Mouse (Mus musculus) adrenal gland, adult 2 months (tissue): ENCODE results near the gene Mdk. TPM values are rescaled to one million over a fixed set of nuclear protein-coding genes. Genes with fewer than 3 reads are reported as not detected.

Experiments used
- DNase-seq: peaks from one replicate; pipeline ENCODE4 v3.0.0; 2021
- microRNA-seq, 2 experiments: library from miRNA; unstranded; fragments of <30 nt; microRNA quantifications; one replicate each; pipeline ENCODE4 v1.2.0; 2021
- polyA plus RNA-seq: library from polyadenylated mRNA; depleted of rRNA; stranded (reverse); fragments of >200 nt; gene quantifications from 2 replicates; pipeline ENCODE4 v1.2.3, GENCODE M21; 2012; rRNA removed
- total RNA-seq, 2 experiments: library from RNA; stranded (reverse); gene quantifications; 2 replicates each; pipeline ENCODE4 v1.2.3; 2021

Gene Mdk
- total and polyA plus RNA-seq, 3 experiments, result 1.3 to 8.0 (median 6.0) TPM

GRCm38 (mm10) chr2:91913328-91914110 is 18.6 kb downstream of the Mdk start:
- no peak for DNase-seq

DNA sequence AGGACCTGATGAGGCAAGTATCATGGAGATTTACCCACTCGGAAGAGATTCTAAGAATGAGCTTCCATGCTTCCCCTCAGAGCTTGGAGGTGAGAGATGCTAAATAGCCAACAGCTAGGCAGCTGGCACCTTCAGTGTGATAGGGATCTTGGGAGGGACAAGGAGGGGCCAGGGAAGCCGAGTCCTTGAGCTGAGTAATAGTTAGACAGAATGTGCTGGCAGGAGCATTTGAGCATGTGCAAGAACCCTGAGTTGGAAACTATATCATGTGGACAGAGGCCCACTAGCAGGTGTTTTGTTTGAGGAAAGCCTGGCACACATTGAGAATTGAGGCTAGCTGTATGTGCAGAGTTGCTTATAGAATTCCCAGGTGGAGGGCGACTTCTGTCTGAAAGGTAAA is 19.5 kb downstream of the Mdk start:
- no peak for DNase-seq

DNA sequence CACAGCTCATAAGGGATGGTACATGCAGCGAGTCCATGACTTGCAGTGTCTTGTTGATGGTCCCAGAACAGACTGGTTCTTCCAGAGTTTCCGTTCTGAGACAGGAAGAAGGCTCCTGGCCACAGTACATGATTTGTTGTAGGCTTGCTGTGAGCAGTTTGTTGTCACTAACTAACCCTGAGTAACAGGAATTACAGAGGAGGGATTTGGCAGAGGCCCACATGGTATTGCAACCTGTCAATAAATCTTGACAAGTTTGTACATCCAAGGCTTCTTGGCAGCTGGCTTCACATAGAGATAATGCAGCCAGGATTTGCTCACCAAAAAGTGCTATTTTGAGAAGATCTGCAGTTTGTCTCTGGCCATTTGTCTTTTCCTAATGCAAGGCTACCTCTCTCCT is 26.0 kb downstream of the Mdk start:
- peak; percentile 77 for DNase-seq

- no peak for DNase-seq
These were observed 27.3 kb downstream of the Mdk start for GRCm38 (mm10) chr2:91904618-91905307.

GRCm38 (mm10) chr2:91903171-91903925 is 28.7 kb downstream of the Mdk start:
- no peak for DNase-seq

DNA sequence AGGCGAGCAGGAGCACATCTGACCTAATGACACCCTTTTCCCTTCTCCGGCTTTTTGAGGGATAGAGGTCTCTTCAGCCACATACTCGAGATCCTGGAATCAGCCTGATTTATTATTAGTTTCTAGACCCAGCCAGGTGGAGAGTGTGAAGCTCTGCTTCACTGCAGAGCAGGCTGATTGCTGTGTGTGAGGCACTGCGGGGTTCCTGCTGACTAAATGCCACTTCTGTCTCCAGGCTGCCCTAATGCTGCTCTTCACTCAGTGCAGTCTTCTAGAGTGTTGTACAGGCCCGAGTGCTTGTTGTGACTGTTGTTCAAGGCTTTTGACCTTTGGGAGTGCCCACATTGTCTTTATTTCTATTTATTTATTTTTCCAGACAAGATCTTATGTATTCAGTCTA is 29.8 kb downstream of the Mdk start:
- DNase-seq, result no peak

GRCm38 (mm10) chr2:91900431-91900830 is 31.7 kb downstream of the Mdk start:
- DNase-seq, result no peak

- DNase-seq, result no peak
These were observed 33.0 kb downstream of the Mdk start for GRCm38 (mm10) chr2:91899141-91899540.

DNA sequence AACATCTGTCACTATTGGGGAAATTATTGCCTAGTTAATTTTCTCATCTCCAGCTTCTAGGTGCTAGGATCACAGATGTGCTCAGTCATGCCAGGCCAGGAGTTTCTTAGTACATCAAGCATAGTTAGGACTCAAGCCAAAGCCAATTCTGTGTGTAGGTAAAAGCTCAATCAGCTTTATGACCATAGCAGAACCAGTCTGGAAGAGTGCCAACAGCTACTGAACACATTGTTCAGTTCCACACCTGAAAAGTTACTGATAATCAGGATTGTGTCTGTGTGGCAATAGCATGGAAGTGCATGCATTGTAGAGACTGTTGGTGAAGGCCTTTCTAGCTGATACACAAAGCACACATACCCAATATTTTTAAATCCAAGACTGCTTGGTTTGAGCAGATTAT is 34.1 kb downstream of the Mdk start:
- DNase-seq, result no peak

GRCm38 (mm10) chr2:91895401-91895800 is 36.7 kb downstream of the Mdk start:
- no peak for DNase-seq

GRCm38 (mm10) chr2:91894716-91895115 is 37.4 kb downstream of the Mdk start:
- DNase-seq, result no peak

DNA sequence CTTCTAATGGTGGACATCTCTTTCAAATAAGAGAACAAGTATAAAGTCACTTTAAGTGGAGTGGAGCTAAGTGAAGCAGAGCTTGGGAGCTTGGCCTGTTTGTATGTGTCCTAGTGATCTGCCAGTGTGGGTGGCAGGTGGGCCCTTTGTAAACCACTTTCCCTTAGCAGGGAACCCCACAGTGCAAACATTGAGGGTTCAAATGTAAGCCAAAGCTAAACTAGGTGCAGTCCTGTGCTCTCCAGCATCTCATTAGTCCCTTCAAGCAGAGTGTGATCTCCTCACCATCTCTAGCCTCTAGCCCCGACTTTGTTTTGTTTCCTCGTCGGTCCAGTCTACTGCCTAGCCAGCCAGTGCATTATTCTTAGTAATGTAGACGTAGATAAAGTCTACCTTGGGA is 47.5 kb downstream of the Mdk start:
- DNase-seq, result no peak

DNA sequence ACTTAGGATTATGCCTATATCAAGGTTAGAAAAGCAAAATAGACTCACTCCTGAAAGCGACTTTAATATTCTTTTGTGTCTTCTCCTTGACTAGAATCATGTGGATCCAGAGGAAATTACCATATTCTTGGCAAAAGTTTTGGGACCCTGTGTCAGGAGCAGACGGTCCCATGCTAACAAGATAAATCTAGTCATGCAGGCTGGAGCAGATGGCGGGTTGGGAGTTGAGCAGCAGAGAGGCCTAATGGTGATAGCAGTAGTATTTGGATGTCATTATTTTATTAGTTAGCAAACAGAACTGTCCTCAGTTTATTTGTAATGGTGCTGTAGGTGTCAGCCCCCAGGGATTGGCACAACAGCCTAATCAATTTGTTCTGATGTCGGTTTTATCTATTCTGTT is 48.1 kb downstream of the Mdk start:
- DNase-seq, result no peak

Small RNAs within 50 kb of the gene (microRNA-seq; reads per million reads assigned to microRNA genes)
- gene Mir6999, result 0 reads per million in 2 experiments

Other genes starting within 250 kb of the Mdk start
- 10 to 100 TPM; 58.5 to 61.7 TPM for gene Atg13, start 221.7 kb downstream of the Mdk start, total RNA-seq
- gene Atg13, start 221.7 kb downstream of the Mdk start, polyA plus RNA-seq, result 43.9 and 59.4 TPM in 2 replicates
- gene Harbi1, start 221.4 kb downstream of the Mdk start, total RNA-seq, result 10 to 100 TPM in 1 of 2 experiments, 1 to 10 TPM in 1; 6.8 to 12.0 TPM
- 1.8 and 2.0 TPM in 2 replicates for gene Harbi1, start 221.4 kb downstream of the Mdk start, polyA plus RNA-seq
- 10 to 100 TPM; 31.0 to 34.1 TPM for gene Ambra1, start 202.2 kb downstream of the Mdk start, total RNA-seq
- gene Ambra1, start 202.2 kb downstream of the Mdk start, polyA plus RNA-seq, result 23.8 and 29.8 TPM in 2 replicates
- gene Chrm4, start 5.0 kb downstream of the Mdk start, total RNA-seq, result 1 to 10 TPM; 2.1 to 3.1 TPM
- 0.28 and 0.49 TPM in 2 replicates for gene Chrm4, start 5.0 kb downstream of the Mdk start, polyA plus RNA-seq
- not detected for gene Gm9821, start 13.4 kb upstream of the Mdk start, total RNA-seq
- gene Gm9821, start 13.4 kb upstream of the Mdk start, polyA plus RNA-seq, result not detected in 2 replicates
- gene Dgkz, start 43.6 kb upstream of the Mdk start, total RNA-seq, result 10 to 100 TPM; 37.8 to 57.6 TPM
- 108 and 122 TPM in 2 replicates for gene Dgkz, start 43.6 kb upstream of the Mdk start, polyA plus RNA-seq
- gene Creb3l1, start 92.2 kb upstream of the Mdk start, total RNA-seq, result 10 to 100 TPM; 11.1 to 17.3 TPM
- gene Creb3l1, start 92.2 kb upstream of the Mdk start, polyA plus RNA-seq, result 6.4 and 6.6 TPM in 2 replicates
- gene Phf21a, start 160.8 kb upstream of the Mdk start, total RNA-seq, result 10 to 100 TPM; 66.5 to 82.4 TPM
- 24.4 and 27.2 TPM in 2 replicates for gene Phf21a, start 160.8 kb upstream of the Mdk start, polyA plus RNA-seq